Mouse (Mus musculus) midbrain, embryonic 12.5 days (tissue): Measurements from ENCODE around the gene Rnase1. TPM values are rescaled to one million over a fixed set of nuclear protein-coding genes. Genes with fewer than 3 reads are reported as not detected.
A peak's percentile ranks its signal among the peaks of the same experiment; 100 is the strongest.
"Not testable (repeated sequence)": the region's sequence is repeated elsewhere in the genome, so short reads cannot be mapped to it uniquely, and the experiment has no call there.

Experiments used
- ATAC-seq: fragments of 200-750 bp; cut with Nextera tagmentation; 2 replicates; pipeline ENCODE4 v1.8.0; 2017; ENCODE audit warnings: low read depth, moderate TSS enrichment, moderate library complexity; ENCODE audit not compliant: low FRiP score
- H3K27ac ChIP-seq: fragments of 300-500 bp; sonication (generic); replicated peaks from 2 replicates; pipeline ENCODE4 v1.5.1; 2016; ENCODE audit warnings: mild to moderate bottlenecking
- H3K27me3 ChIP-seq: fragments of 300-500 bp; sonication (generic); 2 replicates; pipeline ENCODE4 v1.6.1; 2016; ENCODE audit warnings: mild to moderate bottlenecking
- H3K36me3 ChIP-seq: fragments of 300-500 bp; sonication (generic); 2 replicates; pipeline ENCODE4 v1.6.1; 2016
- H3K4me1 ChIP-seq: fragments of 300-500 bp; sonication (generic); 2 replicates; pipeline ENCODE4 v1.6.1; 2016
- H3K4me2 ChIP-seq: fragments of 300-500 bp; sonication (generic); replicated peaks from 2 replicates; pipeline ENCODE4 v1.6.1; 2016; ENCODE audit warnings: mild to moderate bottlenecking, moderate library complexity
- H3K4me3 ChIP-seq: fragments of 300-500 bp; sonication (generic); 2 replicates; pipeline ENCODE4 v1.5.1; 2016; ENCODE audit warnings: mild to moderate bottlenecking
- H3K9ac ChIP-seq: fragments of 300-500 bp; sonication (generic); replicated peaks from 2 replicates; pipeline ENCODE4 v1.6.1; 2016; ENCODE audit warnings: mild to moderate bottlenecking, moderate library complexity
- H3K9me3 ChIP-seq: fragments of 300-500 bp; sonication (generic); 2 replicates; pipeline ENCODE4 v1.6.1; 2016; ENCODE audit warnings: mild to moderate bottlenecking
- WGBS: fragments of 180-500 bp; shearing (Covaris S2); methylation state at CpG from one replicate; pipeline ENCODE4 v1.1.7; 2016; 5-methylcytosine and 5-hydroxymethylcytosine counted together
- polyA plus RNA-seq: library from polyadenylated mRNA; unstranded; fragments of >200 nt; fragmentation: Nextera tagmentation; extraction: Ambion mirVana; gene quantifications from 2 replicates; pipeline ENCODE4 v1.2.1, GENCODE M21; 2016

Rnase1 gene
- polyA plus RNA-seq: not detected in 2 replicates

DNA sequence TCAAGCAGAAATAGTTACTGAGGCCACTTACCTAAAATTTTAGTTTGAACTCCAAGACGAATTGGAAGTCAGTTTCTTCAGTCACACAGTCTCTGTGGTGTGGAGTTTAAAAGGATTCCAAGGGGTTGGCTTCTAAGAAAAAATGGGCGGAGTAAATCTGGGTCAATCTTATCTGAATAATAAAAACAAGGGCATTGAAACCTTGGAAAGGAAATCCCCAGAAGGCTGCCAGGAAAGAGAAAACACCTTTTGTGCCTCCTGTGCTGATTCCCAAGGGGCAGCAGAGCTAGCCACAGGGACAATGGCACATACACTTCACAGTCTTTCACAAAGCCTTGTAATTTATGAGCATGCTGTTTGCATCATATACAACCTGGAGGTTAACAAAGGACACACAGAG is at the start of gene Rnase1:
Rnase1 (minus strand) TSS at position 101 of the 400 bp plus-strand sequence.
- Histone ChIP-seq H3K36me3 (no peaks in the 10 kb centered on the region), H3K27me3 (no peaks in the 10 kb centered on the region), H3K4me3 (no peak within 1 kb of the TSS), H3K4me1 (peaks cover 6% of the 10 kb centered on the region; the same call in 1 of the 2 replicates), H3K9me3 (no peaks in the 10 kb centered on the region), H3K4me2 (no peak within 1 kb of the TSS), H3K9ac (no peak within 1 kb of the TSS), H3K27ac (no peak within 1 kb of the TSS)
- ATAC-seq: no peak
- 42% methylated on average over 2 of the region's 2 CpGs for WGBS

- H3K4me2 ChIP-seq: no peak overlapping the region
- no peaks in the 10 kb centered on the region for H3K9me3 ChIP-seq
- no peak for ATAC-seq
- no peak overlapping the region for H3K27ac ChIP-seq
- H3K9ac ChIP-seq: no peak overlapping the region
- 97% methylated on average over 4 of the region's 4 CpGs for WGBS
- H3K4me1 ChIP-seq: no peaks in the 10 kb centered on the region
- H3K4me3 ChIP-seq: no peak overlapping the region
- H3K27me3 ChIP-seq: no peaks in the 10 kb centered on the region
- no peaks in the 10 kb centered on the region for H3K36me3 ChIP-seq
Measured at GRCm38 (mm10) chr14:51195681-51196080, 49.1 kb upstream of the Rnase1 start.

DNA sequence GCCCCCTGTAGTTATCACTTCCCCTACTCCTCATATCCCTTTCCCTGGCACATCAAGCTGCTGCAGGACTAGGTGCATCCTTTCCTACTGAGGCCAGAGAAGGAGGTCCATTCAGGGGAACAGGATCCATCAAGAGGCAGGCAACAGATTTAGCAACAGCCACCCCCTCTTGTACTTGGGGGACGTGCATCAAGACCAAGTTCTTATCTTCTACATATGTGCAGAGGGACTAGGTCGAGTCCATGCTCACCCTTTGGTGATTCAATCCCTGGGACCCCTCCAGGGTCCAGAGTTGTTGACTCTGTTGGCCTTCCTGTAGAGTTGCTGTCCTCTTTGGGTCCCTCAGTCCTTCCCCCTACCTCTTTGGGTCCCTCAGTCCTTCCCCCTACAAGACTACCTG is 34.5 kb upstream of the Rnase1 start:
- not testable (repeated sequence) for H3K4me2 ChIP-seq, ATAC-seq, H3K4me3 ChIP-seq, H3K27me3 ChIP-seq, H3K27ac ChIP-seq, H3K9me3 ChIP-seq, H3K36me3 ChIP-seq, H3K4me1 ChIP-seq, H3K9ac ChIP-seq
- 88% methylated on average over 2 of the region's 2 CpGs for WGBS

GRCm38 (mm10) chr14:51173843-51174242 is 27.3 kb upstream of the Rnase1 start:
- ATAC-seq: no peak
- H3K9ac ChIP-seq: no peak overlapping the region
- WGBS: 76% methylated on average over 4 of the region's 4 CpGs
- H3K36me3 ChIP-seq: no peaks in the 10 kb centered on the region
- H3K4me2 ChIP-seq: no peak overlapping the region
- no peak overlapping the region for H3K27ac ChIP-seq
- no peaks in the 10 kb centered on the region for H3K27me3 ChIP-seq
- no peak overlapping the region for H3K4me3 ChIP-seq
- H3K4me1 ChIP-seq: no peaks in the 10 kb centered on the region
- no peaks in the 10 kb centered on the region for H3K9me3 ChIP-seq

- not testable (repeated sequence) for H3K36me3 ChIP-seq, H3K4me1 ChIP-seq, H3K27ac ChIP-seq, H3K4me3 ChIP-seq, H3K4me2 ChIP-seq, H3K27me3 ChIP-seq, ATAC-seq, H3K9ac ChIP-seq, H3K9me3 ChIP-seq
- 54% methylated on average over 4 of the region's 4 CpGs for WGBS
Measured at GRCm38 (mm10) chr14:51172947-51173346, 26.4 kb upstream of the Rnase1 start.

DNA sequence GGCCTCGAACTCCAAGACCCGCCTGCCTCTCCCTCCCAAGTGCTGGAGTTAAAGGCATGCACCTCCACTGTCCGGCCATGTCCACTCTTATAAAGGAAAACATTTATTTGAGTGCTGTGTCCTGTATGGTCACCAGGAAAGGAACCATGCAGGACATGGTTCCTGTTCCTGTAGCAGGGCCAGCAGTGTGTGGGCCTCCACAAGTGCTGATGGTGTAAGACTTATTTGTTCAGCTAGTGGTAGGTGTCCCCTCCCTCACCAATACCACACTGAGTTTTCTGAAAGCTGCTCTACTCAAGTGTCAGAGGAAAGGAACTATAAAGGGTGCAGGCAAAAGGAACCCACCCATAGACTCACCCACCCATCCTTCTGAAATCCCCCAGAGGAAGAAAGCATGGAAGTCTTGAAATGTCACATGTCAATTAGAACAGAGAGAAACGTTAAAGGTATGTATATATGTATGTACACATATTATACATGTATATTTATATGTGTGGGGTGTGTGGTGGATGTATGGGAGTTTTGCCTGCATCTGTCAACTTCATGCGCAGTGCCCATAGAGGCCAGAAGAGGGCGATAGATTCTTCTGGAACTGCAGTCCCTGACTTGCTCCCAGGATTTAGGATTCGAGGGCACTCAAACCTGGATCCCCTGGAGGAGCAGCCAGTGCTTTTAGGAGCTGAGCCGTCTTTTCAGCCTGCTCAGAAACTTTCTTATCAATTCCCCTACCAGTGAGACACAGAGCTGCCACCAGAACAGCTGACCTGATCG is 25.7 kb upstream of the Rnase1 start:
- H3K9me3 ChIP-seq: not testable (repeated sequence)
- 39% methylated on average over 9 of the region's 9 CpGs for WGBS
- 0 out of 2 replicates have a peak, but pooled peaks have one; percentile 35 for ATAC-seq

DNA sequence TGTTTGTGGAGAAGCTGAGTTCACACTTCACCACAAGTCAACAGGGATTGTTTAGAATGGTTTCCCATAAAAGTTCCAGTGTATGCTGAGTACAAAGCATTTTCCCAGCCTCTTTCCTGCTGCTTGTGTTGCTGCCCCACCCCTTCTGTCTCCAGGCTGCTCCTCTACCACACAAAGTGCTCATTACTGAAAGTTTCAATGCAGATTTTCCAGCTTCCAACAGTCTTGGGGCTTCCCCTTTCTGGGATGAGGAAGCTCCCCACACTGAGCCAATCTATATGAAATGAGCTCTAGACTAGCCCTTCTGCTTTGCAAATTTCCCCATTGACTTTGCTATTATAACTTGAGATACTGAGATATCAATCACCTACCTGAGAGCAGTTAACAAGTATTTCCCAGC is 19.5 kb upstream of the Rnase1 start:
- Histone ChIP-seq H3K27ac (no peak overlapping the region), H3K4me2 (no peak overlapping the region), H3K27me3 (no peaks in the 10 kb centered on the region), H3K9me3 (no peaks in the 10 kb centered on the region), H3K36me3 (no peaks in the 10 kb centered on the region), H3K4me1 (no peaks in the 10 kb centered on the region), H3K9ac (no peak overlapping the region), H3K4me3 (no peak overlapping the region)
- no peak for ATAC-seq

More for the DNA sequence above, 25.7 kb upstream of the Rnase1 start:
- H3K27ac ChIP-seq, H3K27me3 ChIP-seq, H3K36me3 ChIP-seq, H3K4me2 ChIP-seq, H3K4me3 ChIP-seq, H3K4me1 ChIP-seq, H3K9ac ChIP-seq: not testable (repeated sequence)

- Histone ChIP-seq H3K27me3 (no peaks in the 10 kb centered on the region), H3K27ac (no peak overlapping the region), H3K9ac (no peak overlapping the region), H3K36me3 (no peaks in the 10 kb centered on the region), H3K4me1 (no peaks in the 10 kb centered on the region), H3K4me3 (no peak overlapping the region), H3K9me3 (no peaks in the 10 kb centered on the region), H3K4me2 (no peak overlapping the region)
- WGBS: 100% methylated on average over 1 of the region's 1 CpGs
- ATAC-seq: no peak
Measured at GRCm38 (mm10) chr14:51165435-51165834, 18.9 kb upstream of the Rnase1 start.

GRCm38 (mm10) chr14:51163323-51163722 is 16.7 kb upstream of the Rnase1 start:
- not testable (repeated sequence) for H3K4me3 ChIP-seq, H3K4me2 ChIP-seq

DNA sequence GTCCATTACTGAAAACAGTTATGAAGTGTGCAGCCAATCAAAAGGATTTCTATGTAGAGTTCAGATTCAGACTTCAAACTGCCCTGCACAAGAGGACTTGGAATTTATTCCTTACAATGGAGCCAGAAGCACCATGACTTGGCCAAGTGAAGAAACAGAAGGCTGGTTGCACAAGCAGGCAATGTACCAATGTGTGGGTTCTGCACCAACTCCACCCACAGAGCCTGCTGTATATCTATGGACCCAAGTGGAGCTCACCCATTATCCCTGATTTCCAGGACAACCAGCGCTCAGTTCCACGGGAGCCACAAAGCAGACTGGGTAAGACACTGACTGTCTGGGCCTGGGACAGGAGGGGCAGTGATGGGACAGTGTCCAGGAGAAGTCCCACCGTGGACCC is 15.4 kb upstream of the Rnase1 start, which contains the start of gene Rnase2b:
Rnase2b (plus strand) TSS at position 285 of the 400 bp plus-strand sequence.
- H3K27me3 ChIP-seq, H3K9me3 ChIP-seq, ATAC-seq: not testable (repeated sequence)

More at GRCm38 (mm10) chr14:51163323-51163722, 16.7 kb upstream of the Rnase1 start:
- not testable (repeated sequence) for H3K27ac ChIP-seq, ATAC-seq, H3K4me1 ChIP-seq, H3K36me3 ChIP-seq, H3K9ac ChIP-seq, H3K27me3 ChIP-seq, H3K9me3 ChIP-seq
- WGBS: 96% methylated on average over 6 of the region's 6 CpGs

DNA sequence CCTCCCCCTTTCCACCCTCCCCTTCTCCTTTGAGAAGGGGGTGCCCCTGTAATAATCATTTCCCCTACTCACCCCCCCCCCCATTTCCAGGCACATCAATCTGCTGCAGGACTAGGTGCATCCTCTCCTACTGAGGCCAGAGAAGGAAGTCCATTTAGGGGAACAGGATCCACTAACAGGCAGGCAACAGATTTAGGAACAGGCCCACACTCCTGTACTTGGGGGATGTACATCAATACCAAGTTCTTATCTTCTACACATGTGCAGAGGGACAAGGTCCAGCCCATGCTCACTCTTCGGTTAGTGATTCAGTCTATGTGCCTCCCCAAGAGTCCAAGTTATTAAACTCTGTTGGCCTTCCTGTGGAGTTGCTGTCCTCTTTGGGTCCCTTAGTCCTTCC is 10.5 kb upstream of the Rnase1 start:
- H3K4me3 ChIP-seq: no peak overlapping the region
- H3K9me3 ChIP-seq: no peaks in the 10 kb centered on the region
- no peak overlapping the region for H3K4me2 ChIP-seq
- no peak for ATAC-seq
- H3K27ac ChIP-seq: no peak overlapping the region
- 100% methylated on average over 1 of the region's 1 CpGs for WGBS
- H3K27me3 ChIP-seq: no peaks in the 10 kb centered on the region
- no peaks in the 10 kb centered on the region for H3K4me1 ChIP-seq
- no peaks in the 10 kb centered on the region for H3K36me3 ChIP-seq
- no peak overlapping the region for H3K9ac ChIP-seq

More for the DNA sequence above, 15.4 kb upstream of the Rnase1 start, which contains the start of gene Rnase2b:
- not testable (repeated sequence) for H3K9ac ChIP-seq, H3K4me1 ChIP-seq, H3K4me3 ChIP-seq, H3K36me3 ChIP-seq, H3K4me2 ChIP-seq, H3K27ac ChIP-seq
- 88% methylated on average over 3 of the region's 3 CpGs for WGBS

GRCm38 (mm10) chr14:51156736-51157068 is 10.1 kb upstream of the Rnase1 start:
- H3K27me3 ChIP-seq: no peaks in the 10 kb centered on the region
- H3K9me3 ChIP-seq: no peaks in the 10 kb centered on the region
- no peak overlapping the region for H3K27ac ChIP-seq
- H3K4me3 ChIP-seq: no peak overlapping the region
- ATAC-seq: no peak
- no peaks in the 10 kb centered on the region for H3K36me3 ChIP-seq
- H3K4me1 ChIP-seq: no peaks in the 10 kb centered on the region
- no peak overlapping the region for H3K4me2 ChIP-seq
- 85% methylated on average over 4 of the region's 4 CpGs for WGBS
- H3K9ac ChIP-seq: no peak overlapping the region
